Mouse (Mus musculus) ES-E14 (cell line): ENCODE measurements around the gene Trp53rka.

Source experiments
- CHD2 ChIP-seq: IDR thresholded peaks from 2 replicates; pipeline ENCODE4 v1.6.1; 2014; ENCODE audit warnings: mild to moderate bottlenecking, low read depth, low read length, inconsistent platforms
- HCFC1 ChIP-seq: IDR thresholded peaks from 2 replicates; pipeline ENCODE4 v1.6.1; 2012; ENCODE audit warnings: low read length, inconsistent platforms, borderline replicate concordance; ENCODE audit not compliant: insufficient read depth
- MAFK ChIP-seq: IDR thresholded peaks from 2 replicates; pipeline ENCODE4 v1.6.1; 2014; ENCODE audit warnings: mild to moderate bottlenecking, low read depth, low read length, inconsistent platforms; ENCODE audit not compliant: insufficient read depth
- ZC3H11A ChIP-seq: IDR thresholded peaks from 2 replicates; pipeline ENCODE4 v1.6.1; 2012; ENCODE audit warnings: low read depth, mild to moderate bottlenecking, inconsistent platforms, low read length, borderline replicate concordance
- ZNF384 ChIP-seq: IDR thresholded peaks from 2 replicates; pipeline ENCODE4 v1.6.1; 2012; ENCODE audit warnings: low read depth, low read length, inconsistent platforms

DNA sequence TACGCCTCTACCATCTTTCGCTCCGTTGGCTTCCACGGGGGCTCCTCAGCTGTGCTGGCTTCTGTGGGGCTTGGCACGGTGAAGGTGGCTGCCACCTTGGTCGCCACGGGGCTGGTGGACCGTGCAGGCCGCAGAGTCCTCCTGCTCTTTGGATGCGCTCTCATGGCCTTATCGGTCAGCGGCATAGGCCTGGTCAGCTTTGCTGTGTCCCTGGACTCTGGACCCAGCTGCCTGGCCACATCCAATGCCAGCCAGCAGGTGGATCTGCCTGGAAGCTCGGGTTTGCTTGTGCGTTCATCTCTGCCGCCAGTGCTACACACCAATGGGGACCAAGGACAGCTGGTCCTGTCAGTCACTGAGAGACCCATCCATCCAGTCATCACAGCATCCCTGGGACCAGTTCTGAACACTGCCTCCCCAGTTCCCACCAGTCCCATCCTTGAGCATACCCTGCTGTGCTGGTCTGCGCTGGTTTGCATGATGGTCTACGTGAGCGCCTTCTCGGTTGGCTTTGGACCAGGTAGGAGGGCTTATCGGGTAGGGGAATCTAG is 22.1 kb upstream of the Trp53rka start:
- TF ChIP-seq ZC3H11A (no peak), CHD2 (no peak), MAFK (no peak), HCFC1 (no peak), ZNF384 (no peak)
